Mouse (Mus musculus) lung, adult 2 months (tissue): ENCODE measurements around the gene D1Pas1.

ENCODE experiments used
- CTCF ChIP-seq: fragments of 200-500 bp; IDR thresholded peaks from 2 replicates; pipeline ENCODE4 v1.5.1; 2011; ENCODE audit warnings: mild to moderate bottlenecking, low read length, control low read depth; ENCODE audit not compliant: insufficient read depth
- POLR2A ChIP-seq: fragments of 200-500 bp; IDR thresholded peaks from 2 replicates; pipeline ENCODE4 v1.6.1; 2011; ENCODE audit warnings: low read depth, mild to moderate bottlenecking, control low read depth, low read length, borderline replicate concordance; ENCODE audit errors: extremely low read depth

DNA sequence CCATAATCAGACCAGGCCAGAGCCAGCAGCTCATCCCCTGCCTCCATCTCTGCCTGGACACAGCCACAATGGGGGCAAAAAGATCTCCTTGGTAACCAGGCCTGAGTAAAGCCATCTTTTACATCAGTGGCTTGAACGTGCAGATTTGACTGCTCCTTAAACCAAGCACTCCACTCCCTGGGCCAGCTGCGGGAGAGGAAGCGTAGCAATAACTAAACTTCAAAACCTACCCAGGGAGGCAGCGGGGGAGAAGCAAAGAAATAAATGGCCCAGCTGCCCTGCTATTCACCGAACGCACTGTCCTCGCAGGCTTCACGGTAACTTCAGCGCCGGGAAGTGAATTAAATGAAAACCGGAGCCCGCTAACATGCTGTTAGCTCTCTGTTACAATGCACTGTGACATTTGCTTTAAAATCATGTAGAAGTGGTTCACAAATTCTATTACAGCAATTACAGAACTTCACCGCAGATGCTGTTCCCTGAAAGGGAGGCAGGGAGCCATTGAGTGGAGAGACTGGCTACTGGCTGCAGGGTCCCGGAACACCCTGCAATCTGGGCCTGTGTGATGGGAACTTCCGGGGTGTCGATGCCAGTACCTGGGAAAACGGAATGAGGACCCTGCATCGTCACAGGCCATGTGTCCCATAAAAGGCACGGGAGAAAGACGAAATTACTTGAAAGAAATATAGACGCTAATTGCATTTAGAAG, 30.5 kb downstream of the D1Pas1 start:
- TF ChIP-seq POLR2A (no peak), CTCF (no peak)
